ENCODE assay signal across 22 mouse cellular contexts in the genomic region with DNA sequence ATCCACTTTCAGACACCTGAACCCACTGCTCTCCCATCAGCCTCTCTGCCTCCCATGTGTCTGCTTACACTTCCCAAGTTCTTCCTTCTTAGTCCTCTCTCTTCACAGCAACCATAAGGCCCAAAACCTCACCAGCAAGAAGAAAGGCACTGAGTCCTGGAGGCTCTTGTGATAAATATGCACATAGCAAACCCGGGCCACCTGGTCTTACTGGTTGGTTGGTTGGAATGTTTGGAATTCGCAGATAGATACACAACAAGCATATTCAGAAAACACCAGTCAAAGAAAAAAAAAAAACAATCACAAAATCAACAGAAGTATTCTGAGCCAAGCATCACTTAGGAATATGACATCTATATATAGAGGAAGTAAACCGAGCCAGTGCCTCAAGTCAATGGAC.
DNase-seq lines count a peak whose midpoint lies in the region; ATAC-seq and TF ChIP-seq lines count a peak whose summit lies in the region.
"Had no signal": no experiment of that assay in that cellular context is flagged by ENCODE, and none has a peak within 500 bp of the region (broad histone marks: within the 10 kb centered on the region; RNA-seq: fewer than 3 reads in every experiment).

No protein-coding gene starts in this region.

- 51% methylated on average over 3 of the region's 3 CpGs for WGBS in heart, embryonic 12.5 days
- WGBS in lung, embryonic 15.5 days: 48% methylated on average over 3 of the region's 3 CpGs
- 68% methylated on average over 3 of the region's 3 CpGs for WGBS in limb, embryonic 10.5 days
- 89% methylated on average over 3 of the region's 3 CpGs for WGBS in thymus, adult 2 months

- H3K9me3 ChIP-seq in heart, embryonic 12.5 days (replicated peaks): no peaks in the 10 kb centered on the region; the same call in 1 of the 2 replicates
- H3K9me3 ChIP-seq in lung, embryonic 15.5 days: no peaks in the 10 kb centered on the region
- H3K9me3 ChIP-seq in limb, embryonic 10.5 days (replicated peaks): no peaks in the 10 kb centered on the region
- H3K9me3 ChIP-seq: forebrain, embryonic 12.5 days; hindbrain, embryonic 10.5 days; liver, embryonic 15.5 days; midbrain, embryonic 13.5 days had no signal

- no peak for TF ChIP-seq POLR2A in embryonic fibroblast, embryonic 13.5 days (IDR thresholded peaks at IDR 0.05; ENCODE audit: low read depth, low read length)
- no peak for TF ChIP-seq POLR2A in thymus, adult 2 months (IDR thresholded peaks at IDR 0.05; ENCODE audit: control insufficient read depth, extremely low read depth, insufficient read depth, low read length, poor library complexity)

- no peak overlapping the region for H3K9ac ChIP-seq in heart, embryonic 12.5 days
- H3K9ac ChIP-seq in lung, embryonic 15.5 days: no peak overlapping the region
- H3K9ac ChIP-seq: forebrain, embryonic 12.5 days; liver, embryonic 15.5 days; midbrain, embryonic 13.5 days had no signal

- no peaks in the 10 kb centered on the region for H3K27me3 ChIP-seq in heart, embryonic 12.5 days (replicated peaks)
- H3K27me3 ChIP-seq in lung, embryonic 15.5 days: no peaks in the 10 kb centered on the region
- H3K27me3 ChIP-seq in limb, embryonic 10.5 days (ENCODE audit: low read depth, poor library complexity, severe bottlenecking): no peaks in the 10 kb centered on the region
- no peaks in the 10 kb centered on the region for H3K27me3 ChIP-seq in thymus, adult 2 months (ENCODE audit: control insufficient read depth, insufficient read depth, low read length)
- H3K27me3 ChIP-seq: forebrain, embryonic 12.5 days; liver, embryonic 15.5 days; midbrain, embryonic 13.5 days had no signal

- H3K4me1 ChIP-seq in heart, embryonic 12.5 days (replicated peaks): peaks cover 23% of the 10 kb centered on the region
- peaks cover 32% of the 10 kb centered on the region for H3K4me1 ChIP-seq in lung, embryonic 15.5 days
- H3K4me1 ChIP-seq in embryonic fibroblast, embryonic 13.5 days (ENCODE audit: control insufficient read depth, insufficient read depth, low read length): peaks cover 8% of the 10 kb centered on the region
- peaks cover 34% of the 10 kb centered on the region for H3K4me1 ChIP-seq in limb, embryonic 10.5 days
- no peaks in the 10 kb centered on the region for H3K4me1 ChIP-seq in thymus, adult 2 months (replicated peaks; ENCODE audit: control insufficient read depth, insufficient read depth, low read length)
- H3K4me1 ChIP-seq: liver, embryonic 15.5 days had no signal

- no peak overlapping the region for H3K4me2 ChIP-seq in heart, embryonic 12.5 days
- H3K4me2 ChIP-seq in lung, embryonic 15.5 days: no peak overlapping the region
- H3K4me2 ChIP-seq: forebrain, embryonic 12.5 days; liver, embryonic 15.5 days; midbrain, embryonic 13.5 days had no signal

- no peak for ATAC-seq in heart, embryonic 12.5 days (ENCODE audit: insufficient number of reproducible peaks, low FRiP score)
- ATAC-seq in lung, embryonic 15.5 days (ENCODE audit: borderline replicate concordance, extremely low read depth, low FRiP score, low TSS enrichment): no peak
- ATAC-seq: hindbrain, postnatal 0 days; intestine, embryonic 16.5 days; midbrain, embryonic 13.5 days had no signal

- TF ChIP-seq CTCF in embryonic fibroblast, embryonic 13.5 days (IDR thresholded peaks at IDR 0.05; ENCODE audit: borderline replicate concordance, insufficient read depth, low read length): no peak
- TF ChIP-seq CTCF in thymus, adult 2 months (IDR thresholded peaks at IDR 0.05; ENCODE audit: borderline replicate concordance, control insufficient read depth, extremely low read depth, insufficient read depth, low read length, poor library complexity): no peak

- H3K36me3 ChIP-seq in heart, embryonic 12.5 days: no peaks in the 10 kb centered on the region
- no peaks in the 10 kb centered on the region for H3K36me3 ChIP-seq in lung, embryonic 15.5 days
- H3K36me3 ChIP-seq in limb, embryonic 10.5 days: no peaks in the 10 kb centered on the region
- H3K36me3 ChIP-seq in thymus, adult 2 months (ENCODE audit: control insufficient read depth, insufficient read depth, low read length): no peaks in the 10 kb centered on the region
- H3K36me3 ChIP-seq: forebrain, embryonic 12.5 days; liver, embryonic 15.5 days; midbrain, embryonic 13.5 days had no signal

- DNase-seq in heart, adult 8-10 months (ENCODE audit: low spot score): no peak
- DNase-seq in lung, postnatal 14 days: no peak
- no peak for DNase-seq in limb, embryonic 10.5 days (ENCODE audit: low spot score)
- DNase-seq in thymus, postnatal 36 days: no peak
- DNase-seq in thymus, adult 2 months: no peak
- DNase-seq: adrenal gland, postnatal 25 days; cerebellum, adult 9-10 months; gastrocnemius, postnatal 25 days; layer of hippocampus, adult 9-11 months; liver; lung, postnatal 10 days; right cerebral cortex, postnatal 14 days had no signal

- H3K27ac ChIP-seq in heart, embryonic 12.5 days (ENCODE audit: poor library complexity, severe bottlenecking): 0 out of 2 replicates have a peak overlapping the region, but pooled peaks have one; percentile 23
- H3K27ac ChIP-seq in lung, embryonic 15.5 days: peak overlapping the region; percentile 29; the same call in 1 of the 2 replicates
- H3K27ac ChIP-seq in embryonic fibroblast, embryonic 13.5 days (ENCODE audit: insufficient read depth, low read length): peak overlapping the region; percentile 30; the same call in 1 of the 2 replicates
- peak overlapping the region; percentile 42; the same call in 1 of the 2 replicates for H3K27ac ChIP-seq in limb, embryonic 10.5 days
- no peak overlapping the region for H3K27ac ChIP-seq in thymus, adult 2 months (ENCODE audit: control insufficient read depth, insufficient read depth, low read length)
- H3K27ac ChIP-seq: forebrain, embryonic 12.5 days; hindbrain, embryonic 10.5 days; hindbrain, postnatal 0 days; liver, embryonic 15.5 days; midbrain, embryonic 13.5 days had no signal

- H3K4me3 ChIP-seq in heart, embryonic 12.5 days: no peak overlapping the region
- no peak overlapping the region for H3K4me3 ChIP-seq in lung, embryonic 15.5 days
- H3K4me3 ChIP-seq in embryonic fibroblast, embryonic 13.5 days (ENCODE audit: insufficient read depth, low read length): no peak overlapping the region
- no peak overlapping the region for H3K4me3 ChIP-seq in limb, embryonic 10.5 days
- no peak overlapping the region for H3K4me3 ChIP-seq in thymus, adult 2 months (ENCODE audit: control insufficient read depth, insufficient read depth, low read length)
- H3K4me3 ChIP-seq: erythroblast, embryonic 14.5 days; forebrain, embryonic 12.5 days; hindbrain, embryonic 10.5 days; liver, embryonic 15.5 days; midbrain, embryonic 13.5 days had no signal
